Mouse (Mus musculus): ENCODE measurements at regions not wholly inside any gene's neighbourhood (a gene's known extent, or its start where the extent isn't known, plus 50 kb on each side); places are given as distances from the start of the nearest gene placed in this dataset.

DNA sequence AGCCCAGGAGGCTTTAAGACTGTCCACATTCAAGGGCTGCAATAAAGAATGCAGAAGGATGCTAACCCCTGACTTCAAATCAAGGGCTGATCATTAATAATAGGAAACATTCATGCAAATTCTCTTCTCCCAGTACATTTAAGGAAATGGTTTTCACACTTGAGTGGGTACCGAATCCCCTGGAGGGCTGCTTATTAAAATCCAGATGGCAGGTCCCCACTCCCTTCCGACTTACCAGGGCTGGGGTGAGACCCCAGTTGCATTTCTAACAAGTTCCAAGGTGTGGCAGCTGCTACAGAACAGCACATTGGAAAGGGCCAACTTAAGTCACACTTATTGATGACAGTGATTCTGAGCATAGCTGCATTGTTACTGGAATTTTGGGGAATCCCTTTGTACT is 129.0 kb upstream of the Cox10 start:
- H3K9ac ChIP-seq (ENCODE audit: low read length), result no peak overlapping the region
- DNase-seq (ENCODE audit: low spot score) (no peak), ATAC-seq (replicated peaks; ENCODE audit: low FRiP score) (no peak)
- no peaks in the 10 kb centered on the region for H3K36me3 ChIP-seq (ENCODE audit: control insufficient read depth, insufficient read depth, low read length)
- H3K4me2 ChIP-seq (ENCODE audit: low read depth, low read length, severe bottlenecking), result no peak overlapping the region
- H3K4me3 ChIP-seq (ENCODE audit: low read depth, low read length), result no peak overlapping the region
- H3K27ac ChIP-seq (ENCODE audit: low read depth, low read length), result no peak overlapping the region
- no peaks in the 10 kb centered on the region; the same call in 1 of the 2 replicates for H3K4me1 ChIP-seq (replicated peaks; ENCODE audit: control insufficient read depth, insufficient read depth, low read length)
- WGBS, result 47% methylated on average over 2 of the region's 2 CpGs
- no peaks in the 10 kb centered on the region for H3K9me3 ChIP-seq (ENCODE audit: control insufficient read depth, low read length)
- no peaks in the 10 kb centered on the region for H3K27me3 ChIP-seq (ENCODE audit: control insufficient read depth, insufficient read depth, low read length)

- 56% methylated on average over 4 of the region's 4 CpGs for WGBS
- Histone ChIP-seq H3K9me3 (ENCODE audit: control insufficient read depth, low read length) (no peaks in the 10 kb centered on the region), H3K36me3 (ENCODE audit: control insufficient read depth, insufficient read depth, low read length) (no peaks in the 10 kb centered on the region), H3K9ac (ENCODE audit: low read length) (no peak overlapping the region), H3K27ac (ENCODE audit: low read depth, low read length) (no peak overlapping the region), H3K4me1 (replicated peaks; ENCODE audit: control insufficient read depth, insufficient read depth, low read length) (no peaks in the 10 kb centered on the region; the same call in 1 of the 2 replicates), H3K4me2 (ENCODE audit: low read depth, low read length, severe bottlenecking) (no peak overlapping the region), H3K4me3 (ENCODE audit: low read depth, low read length) (no peak overlapping the region), H3K27me3 (ENCODE audit: control insufficient read depth, insufficient read depth, low read length) (no peaks in the 10 kb centered on the region)
- no peak for ATAC-seq (replicated peaks; ENCODE audit: low FRiP score)
- DNase-seq (ENCODE audit: low spot score), result no peak
Observed at GRCm38 (mm10) chr11:64207358-64207864, 128.1 kb upstream of the Cox10 start.

- ATAC-seq (replicated peaks; ENCODE audit: low FRiP score) (no peak), DNase-seq (ENCODE audit: low spot score) (no peak)
- Histone ChIP-seq H3K9ac (ENCODE audit: low read length) (no peak overlapping the region), H3K27me3 (ENCODE audit: control insufficient read depth, insufficient read depth, low read length) (no peaks in the 10 kb centered on the region), H3K9me3 (ENCODE audit: control insufficient read depth, low read length) (no peaks in the 10 kb centered on the region), H3K27ac (ENCODE audit: low read depth, low read length) (no peak overlapping the region), H3K36me3 (ENCODE audit: control insufficient read depth, insufficient read depth, low read length) (no peaks in the 10 kb centered on the region), H3K4me2 (ENCODE audit: low read depth, low read length, severe bottlenecking) (no peak overlapping the region), H3K4me3 (ENCODE audit: low read depth, low read length) (no peak overlapping the region), H3K4me1 (replicated peaks; ENCODE audit: control insufficient read depth, insufficient read depth, low read length) (no peaks in the 10 kb centered on the region; the same call in 1 of the 2 replicates)
- WGBS, result 83% methylated on average over 2 of the region's 2 CpGs
Observed at GRCm38 (mm10) chr11:64206155-64206554, 126.9 kb upstream of the Cox10 start.

DNA sequence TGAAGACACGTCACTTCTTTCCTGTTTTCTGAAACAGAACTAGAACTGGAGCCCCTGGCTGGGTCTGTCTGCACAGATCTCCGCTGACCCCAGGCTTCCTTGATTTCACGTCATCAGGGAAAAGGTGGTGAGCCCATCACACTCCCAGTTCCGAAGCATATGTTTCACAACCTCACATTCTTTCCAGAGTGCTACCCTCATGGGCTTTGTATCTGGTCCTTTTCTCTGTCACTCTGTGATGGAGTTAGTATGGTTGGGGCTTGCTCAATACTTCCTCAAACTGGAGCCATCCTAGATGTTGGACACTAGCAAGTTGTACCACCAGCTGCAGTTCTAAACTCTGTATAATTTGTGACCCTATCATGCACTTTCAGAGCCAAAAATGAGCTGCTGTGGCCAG is 125.8 kb upstream of the Cox10 start:
- no peaks in the 10 kb centered on the region for H3K27me3 ChIP-seq (ENCODE audit: control insufficient read depth, insufficient read depth, low read length)
- H3K27ac ChIP-seq (ENCODE audit: low read depth, low read length), result no peak overlapping the region
- ATAC-seq (replicated peaks; ENCODE audit: low FRiP score), result no peak
- H3K9ac ChIP-seq (ENCODE audit: low read length), result no peak overlapping the region
- no peak overlapping the region for H3K4me3 ChIP-seq (ENCODE audit: low read depth, low read length)
- DNase-seq (ENCODE audit: low spot score), result no peak
- no peak overlapping the region for H3K4me2 ChIP-seq (ENCODE audit: low read depth, low read length, severe bottlenecking)
- no peaks in the 10 kb centered on the region for H3K36me3 ChIP-seq (ENCODE audit: control insufficient read depth, insufficient read depth, low read length)
- H3K9me3 ChIP-seq (ENCODE audit: control insufficient read depth, low read length), result no peaks in the 10 kb centered on the region
- WGBS, result 78% methylated on average over 4 of the region's 4 CpGs
- H3K4me1 ChIP-seq (replicated peaks; ENCODE audit: control insufficient read depth, insufficient read depth, low read length), result no peaks in the 10 kb centered on the region; the same call in 1 of the 2 replicates

GRCm38 (mm10) chr11:64204305-64204704 is 125.0 kb upstream of the Cox10 start:
- Histone ChIP-seq H3K36me3 (ENCODE audit: control insufficient read depth, insufficient read depth, low read length) (no peaks in the 10 kb centered on the region), H3K9me3 (ENCODE audit: control insufficient read depth, low read length) (no peaks in the 10 kb centered on the region), H3K4me3 (ENCODE audit: low read depth, low read length) (no peak overlapping the region), H3K27me3 (ENCODE audit: control insufficient read depth, insufficient read depth, low read length) (no peaks in the 10 kb centered on the region), H3K4me1 (replicated peaks; ENCODE audit: control insufficient read depth, insufficient read depth, low read length) (no peaks in the 10 kb centered on the region; the same call in 1 of the 2 replicates), H3K9ac (ENCODE audit: low read length) (no peak overlapping the region), H3K27ac (ENCODE audit: low read depth, low read length) (no peak overlapping the region), H3K4me2 (ENCODE audit: low read depth, low read length, severe bottlenecking) (no peak overlapping the region)
- 72% methylated on average over 7 of the region's 7 CpGs for WGBS
- ATAC-seq (replicated peaks; ENCODE audit: low FRiP score) (no peak), DNase-seq (ENCODE audit: low spot score) (no peak)

DNA sequence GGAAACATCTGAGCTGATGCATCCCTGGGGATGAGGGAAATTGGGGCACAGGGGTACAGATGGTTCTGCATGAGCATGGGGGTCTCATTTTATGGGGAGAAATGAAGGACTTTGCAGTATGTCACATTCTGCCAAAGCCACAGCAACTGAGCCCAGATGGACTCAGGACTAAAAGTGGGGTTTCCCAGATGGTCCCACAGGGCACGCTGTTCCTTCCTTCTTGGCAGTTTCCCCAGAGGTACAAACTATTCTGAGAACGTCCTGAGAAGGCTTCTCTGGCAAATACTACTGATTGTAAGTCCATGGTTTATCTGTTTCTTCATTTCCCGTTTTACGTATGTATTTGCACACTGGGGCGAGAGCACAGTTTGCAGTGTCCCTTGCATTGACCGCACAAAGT is 121.6 kb upstream of the Cox10 start:
- H3K9ac ChIP-seq (ENCODE audit: low read length), result no peak overlapping the region
- H3K27ac ChIP-seq (ENCODE audit: low read depth, low read length), result no peak overlapping the region
- no peak overlapping the region for H3K4me2 ChIP-seq (ENCODE audit: low read depth, low read length, severe bottlenecking)
- ATAC-seq (replicated peaks; ENCODE audit: low FRiP score) (no peak), DNase-seq (ENCODE audit: low spot score) (no peak)
- no peaks in the 10 kb centered on the region; the same call in 1 of the 2 replicates for H3K4me1 ChIP-seq (replicated peaks; ENCODE audit: control insufficient read depth, insufficient read depth, low read length)
- H3K27me3 ChIP-seq (ENCODE audit: control insufficient read depth, insufficient read depth, low read length), result no peaks in the 10 kb centered on the region
- no peaks in the 10 kb centered on the region for H3K9me3 ChIP-seq (ENCODE audit: control insufficient read depth, low read length)
- WGBS, result 92% methylated on average over 6 of the region's 6 CpGs
- no peak overlapping the region for H3K4me3 ChIP-seq (ENCODE audit: low read depth, low read length)
- no peaks in the 10 kb centered on the region for H3K36me3 ChIP-seq (ENCODE audit: control insufficient read depth, insufficient read depth, low read length)

DNA sequence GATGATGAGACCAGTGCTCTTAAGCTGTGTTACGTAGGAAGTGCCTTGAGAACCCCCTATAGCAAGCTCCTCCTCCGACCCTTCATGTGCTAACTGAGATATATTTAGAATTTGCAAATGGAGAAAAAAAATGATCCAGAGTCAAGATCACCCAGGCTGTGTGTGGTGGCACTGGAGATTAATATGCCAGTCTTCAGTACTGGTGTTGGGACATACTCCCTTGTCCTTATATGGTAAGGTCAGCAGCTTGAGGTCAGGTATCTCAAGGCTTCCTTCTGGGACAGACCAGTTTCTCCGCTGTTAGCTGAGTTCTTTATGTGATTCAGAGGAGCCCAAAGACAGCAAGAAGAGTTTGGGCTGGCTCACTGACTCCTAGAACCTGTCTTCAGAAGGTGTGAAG is 116.0 kb upstream of the Cox10 start:
- Histone ChIP-seq H3K4me2 (ENCODE audit: low read depth, low read length, severe bottlenecking) (no peak overlapping the region), H3K27ac (ENCODE audit: low read depth, low read length) (no peak overlapping the region), H3K4me3 (ENCODE audit: low read depth, low read length) (no peak overlapping the region), H3K27me3 (ENCODE audit: control insufficient read depth, insufficient read depth, low read length) (no peaks in the 10 kb centered on the region), H3K9me3 (ENCODE audit: control insufficient read depth, low read length) (no peaks in the 10 kb centered on the region), H3K36me3 (ENCODE audit: control insufficient read depth, insufficient read depth, low read length) (no peaks in the 10 kb centered on the region), H3K4me1 (replicated peaks; ENCODE audit: control insufficient read depth, insufficient read depth, low read length) (0 out of 2 replicates have a peak, but pooled peaks cover 3% of the 10 kb centered on the region), H3K9ac (ENCODE audit: low read length) (no peak overlapping the region)
- 85% methylated on average over 3 of the region's 3 CpGs for WGBS
- DNase-seq (ENCODE audit: low spot score) (no peak), ATAC-seq (replicated peaks; ENCODE audit: low FRiP score) (no peak)

DNA sequence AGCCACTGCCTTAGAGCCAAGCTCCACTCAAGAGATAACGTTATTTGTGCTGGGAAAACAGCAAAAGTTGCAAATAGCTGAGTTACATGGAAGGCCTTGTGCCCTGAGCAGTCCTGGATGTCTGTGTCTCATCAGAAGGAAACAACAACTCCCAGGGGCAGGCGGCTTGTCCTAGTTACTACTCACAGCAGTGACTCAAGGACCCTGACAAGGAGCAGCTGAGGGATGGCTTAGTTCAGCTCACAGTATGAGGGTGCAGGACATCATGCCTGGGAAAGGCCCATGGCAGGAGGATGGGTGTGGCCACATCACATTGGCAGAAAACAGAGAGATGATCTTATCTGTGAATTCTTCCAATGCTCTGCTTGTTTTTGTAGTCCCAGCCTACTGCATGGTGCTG is 109.4 kb upstream of the Cox10 start:
- Histone ChIP-seq H3K4me1 (replicated peaks; ENCODE audit: control insufficient read depth, insufficient read depth, low read length) (0 out of 2 replicates have a peak, but pooled peaks cover 3% of the 10 kb centered on the region), H3K9ac (ENCODE audit: low read length) (no peak overlapping the region), H3K27me3 (ENCODE audit: control insufficient read depth, insufficient read depth, low read length) (no peaks in the 10 kb centered on the region), H3K9me3 (ENCODE audit: control insufficient read depth, low read length) (no peaks in the 10 kb centered on the region), H3K4me2 (ENCODE audit: low read depth, low read length, severe bottlenecking) (no peak overlapping the region), H3K4me3 (ENCODE audit: low read depth, low read length) (no peak overlapping the region), H3K36me3 (ENCODE audit: control insufficient read depth, insufficient read depth, low read length) (no peaks in the 10 kb centered on the region), H3K27ac (ENCODE audit: low read depth, low read length) (no peak overlapping the region)
- 83% methylated on average over 2 of the region's 2 CpGs for WGBS
- DNase-seq (ENCODE audit: low spot score) (no peak), ATAC-seq (replicated peaks; ENCODE audit: low FRiP score) (no peak)
